Mouse (Mus musculus): ENCODE measurements around the gene Snx18.

The Snx18 gene

GRCm38 (mm10) chr13:113597616-113598015 is 20.7 kb downstream of the Snx18 start:
- no peak for DNase-seq (ENCODE audit: extremely low spot score, low read depth, low spot score)

GRCm38 (mm10) chr13:113596821-113597541 is 21.4 kb downstream of the Snx18 start:
- no peak for DNase-seq (ENCODE audit: extremely low spot score, low read depth, low spot score)

GRCm38 (mm10) chr13:113595987-113596386 is 22.4 kb downstream of the Snx18 start:
- no peak for DNase-seq (ENCODE audit: extremely low spot score, low read depth, low spot score)

GRCm38 (mm10) chr13:113595219-113595618 is 23.1 kb downstream of the Snx18 start:
- DNase-seq (ENCODE audit: extremely low spot score, low read depth, low spot score), result no peak

GRCm38 (mm10) chr13:113594361-113594760 is 24.0 kb downstream of the Snx18 start:
- DNase-seq (ENCODE audit: extremely low spot score, low read depth, low spot score), result no peak

GRCm38 (mm10) chr13:113593711-113594110 is 24.7 kb downstream of the Snx18 start:
- DNase-seq (ENCODE audit: extremely low spot score, low read depth, low spot score), result no peak

- no peak for DNase-seq (ENCODE audit: extremely low spot score, low read depth, low spot score)
Observed at GRCm38 (mm10) chr13:113592703-113593200, 25.6 kb downstream of the Snx18 start.

- no peak for DNase-seq (ENCODE audit: extremely low spot score, low read depth, low spot score)
Observed at GRCm38 (mm10) chr13:113591336-113591735, 27.0 kb downstream of the Snx18 start.

GRCm38 (mm10) chr13:113590216-113590615 is 28.1 kb downstream of the Snx18 start:
- no peak for DNase-seq (ENCODE audit: extremely low spot score, low read depth, low spot score)

GRCm38 (mm10) chr13:113589499-113589898 is 28.9 kb downstream of the Snx18 start:
- no peak for DNase-seq (ENCODE audit: extremely low spot score, low read depth, low spot score)

- no peak for DNase-seq (ENCODE audit: extremely low spot score, low read depth, low spot score)
Observed at GRCm38 (mm10) chr13:113587200-113587936, 31.0 kb downstream of the Snx18 start.

GRCm38 (mm10) chr13:113585606-113586005 is 32.8 kb downstream of the Snx18 start:
- no peak for DNase-seq (ENCODE audit: extremely low spot score, low read depth, low spot score)

- no peak for DNase-seq (ENCODE audit: extremely low spot score, low read depth, low spot score)
Observed at GRCm38 (mm10) chr13:113584431-113584830, 33.9 kb downstream of the Snx18 start.

- DNase-seq (ENCODE audit: extremely low spot score, low read depth, low spot score), result no peak
Observed at GRCm38 (mm10) chr13:113583563-113583962, 34.8 kb downstream of the Snx18 start.

- no peak for DNase-seq (ENCODE audit: extremely low spot score, low read depth, low spot score)
Observed at GRCm38 (mm10) chr13:113582024-113582423, 36.3 kb downstream of the Snx18 start.

- DNase-seq (ENCODE audit: extremely low spot score, low read depth, low spot score), result no peak
Observed at GRCm38 (mm10) chr13:113581436-113581835, 36.9 kb downstream of the Snx18 start.

GRCm38 (mm10) chr13:113580400-113580790 is 38.0 kb downstream of the Snx18 start:
- DNase-seq (ENCODE audit: extremely low spot score, low read depth, low spot score), result no peak

GRCm38 (mm10) chr13:113579788-113580399 is 38.5 kb downstream of the Snx18 start:
- DNase-seq (ENCODE audit: extremely low spot score, low read depth, low spot score), result no peak

GRCm38 (mm10) chr13:113574232-113574631 is 44.1 kb downstream of the Snx18 start:
- DNase-seq (ENCODE audit: extremely low spot score, low read depth, low spot score), result no peak

- no peak for DNase-seq (ENCODE audit: extremely low spot score, low read depth, low spot score)
Observed at GRCm38 (mm10) chr13:113573377-113573776, 45.0 kb downstream of the Snx18 start.

- no peak for DNase-seq (ENCODE audit: extremely low spot score, low read depth, low spot score)
Observed at GRCm38 (mm10) chr13:113572046-113572686, 46.2 kb downstream of the Snx18 start.

All from hindlimb bud, embryonic 11.5 days (tissue).